Mouse (Mus musculus) stomach, postnatal 0 days (tissue): ENCODE data around the gene Slc4a2. TPM values are rescaled to one million over a fixed set of nuclear protein-coding genes. Genes with fewer than 3 reads are reported as not detected.

Experiments
- ATAC-seq: fragments of 200-750 bp; cut with Nextera tagmentation; 2 replicates; pipeline ENCODE4 v1.8.0; 2017; ENCODE audit not compliant: low FRiP score, low TSS enrichment
- DNase-seq: peaks from one replicate; pipeline ENCODE4 v3.0.0-alpha.2; 2016; ENCODE audit warnings: low spot score
- H3K27ac ChIP-seq: fragments of 300-500 bp; sonication (generic); replicated peaks from 2 replicates; pipeline ENCODE4 v1.5.1; 2014; ENCODE audit warnings: mild to moderate bottlenecking, control low read depth
- H3K27me3 ChIP-seq: fragments of 300-500 bp; sonication (generic); 2 replicates; pipeline ENCODE4 v1.6.1; 2014; ENCODE audit warnings: low read length; ENCODE audit not compliant: control insufficient read depth, insufficient read depth
- H3K36me3 ChIP-seq: fragments of 300-500 bp; sonication (generic); 2 replicates; pipeline ENCODE4 v1.6.1; 2014; ENCODE audit warnings: low read length, mixed read lengths; ENCODE audit not compliant: control insufficient read depth, insufficient read depth
- H3K4me1 ChIP-seq: fragments of 300-500 bp; sonication (generic); replicated peaks from 2 replicates; pipeline ENCODE4 v1.6.1; 2014; ENCODE audit warnings: antibody characterized with exemption; ENCODE audit not compliant: control insufficient read depth, insufficient read depth
- H3K4me2 ChIP-seq: fragments of 300-500 bp; sonication (generic); replicated peaks from 2 replicates; pipeline ENCODE4 v1.6.1; 2014; ENCODE audit warnings: low read depth, mild to moderate bottlenecking, control low read depth, moderate library complexity
- H3K4me3 ChIP-seq: fragments of 300-500 bp; sonication (generic); 2 replicates; pipeline ENCODE4 v1.5.1; 2014; ENCODE audit warnings: low read depth, low read length, control low read depth
- H3K9ac ChIP-seq: fragments of 300-500 bp; sonication (generic); 2 replicates; pipeline ENCODE4 v1.6.1; 2014; ENCODE audit warnings: mild to moderate bottlenecking, low read length, control low read depth, mixed read lengths
- H3K9me3 ChIP-seq: fragments of 300-500 bp; sonication (generic); 2 replicates; pipeline ENCODE4 v1.6.1; 2016; ENCODE audit warnings: low read length; ENCODE audit not compliant: control insufficient read depth
- CTCF ChIP-seq: IDR thresholded peaks from 2 replicates; pipeline ENCODE4 v1.5.1; 2016; ENCODE audit warnings: antibody characterized with exemption, low read depth, mild to moderate bottlenecking, moderate library complexity
- EP300 ChIP-seq: optimal IDR thresholded peaks from 2 replicates; pipeline ENCODE3; 2016; ENCODE audit warnings: antibody characterized with exemption
- WGBS: fragments of 180-500 bp; shearing (Covaris S2); extraction: QIAGEN DNeasy Blood & Tissue Kit; methylation state at CpG from one replicate; pipeline ENCODE4 v1.1.7; 2014; 5-methylcytosine and 5-hydroxymethylcytosine counted together
- polyA plus RNA-seq: library from polyadenylated mRNA; unstranded; fragments of >200 nt; fragmentation: Nextera tagmentation; extraction: Ambion mirVana; gene quantifications from 2 replicates; pipeline ENCODE4 v1.2.1, GENCODE M21; 2015

Slc4a2 gene
- polyA plus RNA-seq, 1 experiment from 2014 or later: 34.3 TPM

- TF ChIP-seq EP300 (no peak), CTCF (no peak)
- DNase-seq: peak; percentile 58
- H3K27me3 ChIP-seq: no peaks in the 10 kb centered on the region
- peak overlapping the region; percentile 68 for H3K4me3 ChIP-seq
- ATAC-seq: no peak
- H3K4me2 ChIP-seq: peak overlapping the region; percentile 88
- peak overlapping the region; percentile 76 for H3K9ac ChIP-seq
- 17% methylated on average over 9 of the region's 9 CpGs for WGBS
- H3K36me3 ChIP-seq: peaks cover 20% of the 10 kb centered on the region
- H3K9me3 ChIP-seq: no peaks in the 10 kb centered on the region
- no peaks in the 10 kb centered on the region; the same call in none of the 2 replicates for H3K4me1 ChIP-seq
- peak overlapping the region; percentile 94 for H3K27ac ChIP-seq
Measured at GRCm38 (mm10) chr5:24426556-24427284, 3.1 kb downstream of the Slc4a2 start.

- WGBS: 28% methylated on average over 12 of the region's 12 CpGs
- Histone ChIP-seq H3K36me3 (peaks cover 25% of the 10 kb centered on the region), H3K27ac (peak overlapping the region; percentile 94), H3K4me3 (no peak overlapping the region; the same call in 1 of the 2 replicates), H3K9me3 (no peaks in the 10 kb centered on the region), H3K27me3 (no peaks in the 10 kb centered on the region), H3K4me2 (peak overlapping the region; percentile 88), H3K4me1 (no peaks in the 10 kb centered on the region; the same call in none of the 2 replicates), H3K9ac (0 out of 2 replicates have a peak overlapping the region, but pooled peaks have one; percentile 76)
- DNase-seq (peak; percentile 51), ATAC-seq (no peak)
- TF ChIP-seq EP300 (no peak), CTCF (0 out of 2 replicates have a peak, but pooled peaks have one; percentile 9)
Measured at GRCm38 (mm10) chr5:24427285-24427633, 3.6 kb downstream of the Slc4a2 start.

DNA sequence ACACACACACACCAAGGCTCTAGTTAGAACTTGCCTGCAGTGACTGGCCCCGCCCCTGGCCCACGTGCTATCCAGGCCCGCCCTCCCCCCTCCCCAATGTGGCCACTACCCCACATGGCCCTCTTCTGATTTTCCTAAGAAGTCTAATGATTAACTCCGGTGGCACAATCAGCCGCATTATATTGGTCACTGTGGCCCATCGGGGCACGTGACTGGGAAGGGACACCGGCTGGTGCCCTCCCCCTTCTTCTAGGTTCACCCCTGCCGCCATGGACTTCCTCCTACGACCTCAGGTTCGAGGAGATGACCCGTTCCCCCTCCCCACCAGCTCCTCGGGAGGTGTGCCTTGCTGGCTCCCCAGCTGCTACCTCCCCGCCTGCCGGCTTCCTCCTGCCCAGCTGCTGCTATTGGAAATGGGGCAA is 4.4 kb downstream of the Slc4a2 start:
- Histone ChIP-seq H3K9ac (peak overlapping the region; percentile 38), H3K27ac (peak overlapping the region; percentile 79), H3K9me3 (no peaks in the 10 kb centered on the region), H3K4me2 (peak overlapping the region; percentile 88), H3K36me3 (peaks cover 31% of the 10 kb centered on the region), H3K4me3 (peak overlapping the region; percentile 30), H3K27me3 (no peaks in the 10 kb centered on the region), H3K4me1 (no peaks in the 10 kb centered on the region; the same call in none of the 2 replicates)
- WGBS: 18% methylated on average over 14 of the region's 15 CpGs
- TF ChIP-seq EP300: no peak
- TF ChIP-seq CTCF: no peak
- peak; percentile 56 for ATAC-seq
- peak; percentile 94 for DNase-seq

DNA sequence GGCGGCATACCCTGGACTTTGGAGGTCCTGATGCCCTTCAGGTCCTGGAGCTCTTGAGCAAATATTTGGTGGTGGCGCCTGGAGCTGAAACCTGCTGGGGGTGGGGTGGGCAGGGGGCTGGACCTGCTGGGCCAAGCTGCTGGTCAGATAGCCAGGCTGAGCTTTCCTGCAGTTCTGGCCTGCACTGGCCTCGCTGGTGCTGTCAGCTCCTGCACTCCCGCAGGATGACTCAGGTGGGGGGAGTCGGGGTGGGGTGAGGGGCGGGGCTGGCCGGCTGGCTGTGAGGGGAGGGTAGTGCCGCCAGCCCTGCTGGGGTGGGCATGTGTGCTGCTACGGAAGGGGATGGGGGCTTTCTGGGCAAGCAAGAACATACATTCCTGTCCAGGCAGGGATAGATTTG is 5.0 kb downstream of the Slc4a2 start:
- H3K27me3 ChIP-seq: no peaks in the 10 kb centered on the region
- ATAC-seq: no peak
- 22% methylated on average over 9 of the region's 9 CpGs for WGBS
- H3K27ac ChIP-seq: peak overlapping the region; percentile 79; the same call in 1 of the 2 replicates
- peak overlapping the region; percentile 30 for H3K4me3 ChIP-seq
- peak overlapping the region; percentile 38 for H3K9ac ChIP-seq
- DNase-seq: peak; percentile 79
- no peaks in the 10 kb centered on the region for H3K9me3 ChIP-seq
- peaks cover 35% of the 10 kb centered on the region for H3K36me3 ChIP-seq
- H3K4me1 ChIP-seq: no peaks in the 10 kb centered on the region; the same call in none of the 2 replicates
- peak overlapping the region; percentile 55 for H3K4me2 ChIP-seq
- TF ChIP-seq CTCF (no peak), EP300 (no peak)

- H3K9me3 ChIP-seq: no peaks in the 10 kb centered on the region
- no peaks in the 10 kb centered on the region for H3K4me1 ChIP-seq
- ATAC-seq (no peak), DNase-seq (no peak)
- WGBS: 90% methylated on average over 8 of the region's 8 CpGs
- TF ChIP-seq CTCF: no peak
- no peak for TF ChIP-seq EP300
- no peak overlapping the region for H3K27ac ChIP-seq
- H3K9ac ChIP-seq: no peak overlapping the region
- H3K27me3 ChIP-seq: no peaks in the 10 kb centered on the region
- no peak overlapping the region for H3K4me2 ChIP-seq
- H3K36me3 ChIP-seq: peaks cover 52% of the 10 kb centered on the region
- H3K4me3 ChIP-seq: no peak overlapping the region
Measured at GRCm38 (mm10) chr5:24433993-24434392, 10.4 kb downstream of the Slc4a2 start.

- WGBS: 92% methylated on average over 8 of the region's 8 CpGs
Measured at GRCm38 (mm10) chr5:24441187-24441586, 17.6 kb downstream of the Slc4a2 start.

More at GRCm38 (mm10) chr5:24441187-24441586, 17.6 kb downstream of the Slc4a2 start:
- Histone ChIP-seq H3K27ac (no peak overlapping the region), H3K4me2 (no peak overlapping the region), H3K9me3 (no peaks in the 10 kb centered on the region), H3K36me3 (peaks cover 27% of the 10 kb centered on the region), H3K4me1 (peaks cover 5% of the 10 kb centered on the region), H3K9ac (no peak overlapping the region), H3K27me3 (no peaks in the 10 kb centered on the region), H3K4me3 (no peak overlapping the region)
- ATAC-seq (no peak), DNase-seq (no peak)
- TF ChIP-seq EP300 (no peak), CTCF (no peak)
